Mouse (Mus musculus): ENCODE results near the gene Tmem131l.
"Not testable (repeated sequence)": the region's sequence is repeated elsewhere in the genome, so short reads cannot be mapped to it uniquely, and the experiment has no call there.

GRCm38 (mm10) chr3:83871962-83872361 is 168.0 kb downstream of the Tmem131l start:
- TF ChIP-seq CTCF, POLR2A (IDR thresholded peaks at IDR 0.05; ENCODE audit: extremely low read depth, insufficient read depth, low read length): not testable (repeated sequence)
